Mouse (Mus musculus): Measurements from ENCODE around the gene Macc1.
"Not testable (repeated sequence)": the region's sequence is repeated elsewhere in the genome, so short reads cannot be mapped to it uniquely, and the experiment has no call there.

Macc1 gene

GRCm38 (mm10) chr12:119313970-119314369, at the start of gene Macc1:
Gene Macc1 (plus strand): TSS chr12:119314270.
- DNase-seq = no peak

GRCm38 (mm10) chr12:119264506-119264905, 49.6 kb upstream of the Macc1 start:
- DNase-seq = no peak

GRCm38 (mm10) chr12:119268723-119269122, 45.3 kb upstream of the Macc1 start:
- DNase-seq = no peak

- DNase-seq = no peak
Measured at GRCm38 (mm10) chr12:119270036-119270435, 44.0 kb upstream of the Macc1 start.

- DNase-seq = no peak
Measured at GRCm38 (mm10) chr12:119271964-119272363, 42.1 kb upstream of the Macc1 start.

GRCm38 (mm10) chr12:119273605-119274004, 40.5 kb upstream of the Macc1 start:
- no peak for DNase-seq

GRCm38 (mm10) chr12:119276282-119276681, 37.8 kb upstream of the Macc1 start:
- no peak for DNase-seq

GRCm38 (mm10) chr12:119291618-119292017, 22.5 kb upstream of the Macc1 start:
- DNase-seq = no peak

GRCm38 (mm10) chr12:119303618-119304017, 10.5 kb upstream of the Macc1 start:
- no peak for DNase-seq

GRCm38 (mm10) chr12:119313014-119313763, 881 bp upstream of the Macc1 start:
- no peak for DNase-seq

GRCm38 (mm10) chr12:119318799-119319198, 4.7 kb downstream of the Macc1 start:
- no peak for DNase-seq

- no peak for DNase-seq
Measured at GRCm38 (mm10) chr12:119325400-119325799, 11.3 kb downstream of the Macc1 start.

GRCm38 (mm10) chr12:119330644-119331043, 16.6 kb downstream of the Macc1 start:
- DNase-seq = no peak

GRCm38 (mm10) chr12:119333376-119333775, 19.3 kb downstream of the Macc1 start:
- DNase-seq = no peak

- DNase-seq = not testable (repeated sequence)
Measured at GRCm38 (mm10) chr12:119352579-119352978, 38.5 kb downstream of the Macc1 start.

GRCm38 (mm10) chr12:119357418-119358241, 43.6 kb downstream of the Macc1 start:
- DNase-seq = no peak

GRCm38 (mm10) chr12:119358242-119358515, 44.1 kb downstream of the Macc1 start:
- DNase-seq = no peak

- DNase-seq = no peak
Measured at GRCm38 (mm10) chr12:119365041-119365440, 51.0 kb downstream of the Macc1 start.

- no peak for DNase-seq
Measured at GRCm38 (mm10) chr12:119369832-119370231, 55.8 kb downstream of the Macc1 start.

- no peak for DNase-seq
Measured at GRCm38 (mm10) chr12:119372359-119372758, 58.3 kb downstream of the Macc1 start.

GRCm38 (mm10) chr12:119376879-119377278, 62.8 kb downstream of the Macc1 start:
- DNase-seq = no peak

GRCm38 (mm10) chr12:119381839-119382238, 67.8 kb downstream of the Macc1 start:
- no peak for DNase-seq

GRCm38 (mm10) chr12:119386243-119386642, 72.2 kb downstream of the Macc1 start:
- DNase-seq = no peak

- no peak for DNase-seq
Measured at GRCm38 (mm10) chr12:119386650-119387049, 72.6 kb downstream of the Macc1 start.

Data from cerebellum, postnatal 36 days (tissue).